Mouse (Mus musculus): ENCODE measurements around the gene B230219D22Rik. TPM values are rescaled to one million over a fixed set of nuclear protein-coding genes. Genes with fewer than 3 reads are reported as not detected.
"Not testable (repeated sequence)": the region's sequence is repeated elsewhere in the genome, so short reads cannot be mapped to it uniquely, and the experiment has no call there.

Gene B230219D22Rik
- polyA plus RNA-seq, 1 experiment: 15.8 TPM

- no peaks in the 10 kb centered on the region for H3K79me3 ChIP-seq (ENCODE audit: low read depth)
- no peaks in the 10 kb centered on the region for H3K27me3 ChIP-seq (ENCODE audit: control insufficient read depth, insufficient read depth, insufficient read length)
- TF ChIP-seq MYOD1 (IDR thresholded peaks at IDR 0.05; ENCODE audit: control insufficient read depth, insufficient read length, low read depth): no peak
- TF ChIP-seq MYOG (IDR thresholded peaks at IDR 0.05; ENCODE audit: control insufficient read depth, extremely low read depth, insufficient read length): no peak
- TF ChIP-seq FOSL1 (IDR thresholded peaks at IDR 0.05; ENCODE audit: insufficient read depth, low read length, poor library complexity, severe bottlenecking): no peak
- TF ChIP-seq CTCF (IDR thresholded peaks at IDR 0.05; ENCODE audit: control insufficient read depth, insufficient read depth, insufficient read length): no peak
- H3ac ChIP-seq (ENCODE audit: control insufficient read depth, insufficient read length, low read depth): no peak overlapping the region
- H3K79me2 ChIP-seq (ENCODE audit: control insufficient read depth, insufficient read depth): peaks cover 2% of the 10 kb centered on the region
- no peak overlapping the region for H3K4me3 ChIP-seq (ENCODE audit: insufficient read depth, poor library complexity, severe bottlenecking)
- no peaks in the 10 kb centered on the region for H3K36me3 ChIP-seq (ENCODE audit: control insufficient read depth, insufficient read depth)
Measured at GRCm38 (mm10) chr13:55687927-55688602, 4.9 kb upstream of the B230219D22Rik start.

DNA sequence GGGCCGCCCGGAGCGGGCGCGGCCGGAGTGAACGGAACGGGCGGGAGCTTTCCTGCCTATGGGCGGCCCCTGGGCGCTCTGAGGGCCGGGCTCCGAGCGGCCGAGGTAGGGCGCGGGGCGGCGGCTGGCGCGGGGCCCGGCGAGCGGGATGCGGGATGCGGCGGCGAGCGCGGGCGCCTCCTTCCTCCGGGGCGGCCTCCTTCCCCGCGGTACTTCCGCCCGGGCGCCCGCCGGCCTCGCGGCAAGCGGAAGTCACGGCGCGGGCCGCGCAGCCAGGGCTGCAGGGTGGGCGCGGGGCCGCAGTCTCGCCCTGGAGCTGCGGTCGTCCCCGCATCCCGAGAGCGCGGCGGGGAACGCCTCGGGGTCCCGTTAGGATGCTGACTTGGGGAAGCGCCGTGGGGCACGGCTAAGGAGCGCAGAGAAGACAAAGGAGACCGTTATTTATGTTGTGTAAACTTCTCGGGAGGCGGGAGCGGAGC, 358 bp downstream of the B230219D22Rik start:
- Histone ChIP-seq H3K36me3 (ENCODE audit: control insufficient read depth, insufficient read depth) (peaks cover 12% of the 10 kb centered on the region), H3ac (ENCODE audit: control insufficient read depth, insufficient read length, low read depth) (peak overlapping the region; percentile 73), H3K79me2 (ENCODE audit: control insufficient read depth, insufficient read depth) (peaks cover 54% of the 10 kb centered on the region), H3K79me3 (ENCODE audit: low read depth) (peaks cover 49% of the 10 kb centered on the region), H3K27me3 (ENCODE audit: control insufficient read depth, insufficient read depth, insufficient read length) (no peaks in the 10 kb centered on the region), H3K4me3 (ENCODE audit: insufficient read depth, poor library complexity, severe bottlenecking) (peak overlapping the region; percentile 76)
- no peak for TF ChIP-seq MYOD1 (IDR thresholded peaks at IDR 0.05; ENCODE audit: control insufficient read depth, insufficient read length, low read depth)
- no peak for TF ChIP-seq FOSL1 (IDR thresholded peaks at IDR 0.05; ENCODE audit: insufficient read depth, low read length, poor library complexity, severe bottlenecking)
- no peak for TF ChIP-seq USF1 (IDR thresholded peaks at IDR 0.05; ENCODE audit: low read depth)
- no peak for TF ChIP-seq CEBPB (IDR thresholded peaks at IDR 0.05; ENCODE audit: low read depth)
- no peak for TF ChIP-seq MYOG (IDR thresholded peaks at IDR 0.05; ENCODE audit: control insufficient read depth, extremely low read depth, insufficient read length)
- TF ChIP-seq MAX (IDR thresholded peaks at IDR 0.05): no peak
- TF ChIP-seq CTCF (IDR thresholded peaks at IDR 0.05; ENCODE audit: control insufficient read depth, insufficient read depth, insufficient read length): no peak

DNA sequence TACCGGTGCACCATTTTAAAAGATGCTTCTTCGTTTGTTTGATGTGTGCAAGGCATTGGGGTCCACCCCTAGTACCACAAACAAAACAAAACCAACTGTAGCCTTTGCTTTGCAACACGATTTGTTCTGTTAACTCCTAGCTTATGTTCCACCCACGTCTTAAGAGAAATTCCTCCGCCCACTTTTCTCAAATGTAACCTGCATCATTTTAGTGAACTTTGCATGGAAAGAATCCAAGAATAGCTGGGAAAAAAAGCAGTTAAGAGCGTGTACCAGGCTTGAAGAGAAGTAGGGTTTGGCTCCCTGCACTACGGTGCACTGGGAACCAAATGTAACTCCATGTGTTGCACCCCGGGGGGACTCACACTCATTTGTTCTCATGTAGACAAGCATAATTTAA, 1.2 kb downstream of the B230219D22Rik start:
- peak overlapping the region; percentile 76 for H3K4me3 ChIP-seq (ENCODE audit: insufficient read depth, poor library complexity, severe bottlenecking)
- TF ChIP-seq CEBPB (IDR thresholded peaks at IDR 0.05; ENCODE audit: low read depth): no peak
- TF ChIP-seq CTCF (IDR thresholded peaks at IDR 0.05; ENCODE audit: control insufficient read depth, insufficient read depth, insufficient read length): no peak
- no peak for TF ChIP-seq FOSL1 (IDR thresholded peaks at IDR 0.05; ENCODE audit: insufficient read depth, low read length, poor library complexity, severe bottlenecking)
- TF ChIP-seq MYOG (IDR thresholded peaks at IDR 0.05; ENCODE audit: control insufficient read depth, extremely low read depth, insufficient read length): no peak
- TF ChIP-seq MAX (IDR thresholded peaks at IDR 0.05): no peak
- TF ChIP-seq MYOD1 (IDR thresholded peaks at IDR 0.05; ENCODE audit: control insufficient read depth, insufficient read length, low read depth): no peak
- peaks cover 20% of the 10 kb centered on the region for H3K36me3 ChIP-seq (ENCODE audit: control insufficient read depth, insufficient read depth)
- H3ac ChIP-seq (ENCODE audit: control insufficient read depth, insufficient read length, low read depth): peak overlapping the region; percentile 70
- H3K79me2 ChIP-seq (ENCODE audit: control insufficient read depth, insufficient read depth): peaks cover 63% of the 10 kb centered on the region
- no peaks in the 10 kb centered on the region for H3K27me3 ChIP-seq (ENCODE audit: control insufficient read depth, insufficient read depth, insufficient read length)
- H3K79me3 ChIP-seq (ENCODE audit: low read depth): peaks cover 57% of the 10 kb centered on the region

- Histone ChIP-seq H3K79me3 (ENCODE audit: low read depth) (peaks cover 73% of the 10 kb centered on the region), H3K36me3 (ENCODE audit: control insufficient read depth, insufficient read depth) (peaks cover 36% of the 10 kb centered on the region)
- H3K4me3 ChIP-seq (ENCODE audit: insufficient read depth, poor library complexity, severe bottlenecking): not testable (repeated sequence)
Measured at GRCm38 (mm10) chr13:55695989-55696388, 3.1 kb downstream of the B230219D22Rik start.

GRCm38 (mm10) chr13:55704301-55704700, 11.4 kb downstream of the B230219D22Rik start:
- Histone ChIP-seq H3K4me3 (ENCODE audit: insufficient read depth, poor library complexity, severe bottlenecking) (no peak overlapping the region), H3K27me3 (ENCODE audit: control insufficient read depth, insufficient read depth, insufficient read length) (no peaks in the 10 kb centered on the region), H3K79me2 (ENCODE audit: control insufficient read depth, insufficient read depth) (peaks cover 49% of the 10 kb centered on the region), H3K79me3 (ENCODE audit: low read depth) (peaks cover 37% of the 10 kb centered on the region), H3ac (ENCODE audit: control insufficient read depth, insufficient read length, low read depth) (no peak overlapping the region), H3K36me3 (ENCODE audit: control insufficient read depth, insufficient read depth) (peaks cover 55% of the 10 kb centered on the region)
- TF ChIP-seq MYOD1 (IDR thresholded peaks at IDR 0.05; ENCODE audit: control insufficient read depth, insufficient read length, low read depth) (no peak), MAX (IDR thresholded peaks at IDR 0.05) (no peak)

More at GRCm38 (mm10) chr13:55695989-55696388, 3.1 kb downstream of the B230219D22Rik start:
- peaks cover 82% of the 10 kb centered on the region for H3K79me2 ChIP-seq (ENCODE audit: control insufficient read depth, insufficient read depth)
- not testable (repeated sequence) for H3ac ChIP-seq (ENCODE audit: control insufficient read depth, insufficient read length, low read depth); H3K27me3 ChIP-seq (ENCODE audit: control insufficient read depth, insufficient read depth, insufficient read length)

- Histone ChIP-seq H3K36me3 (ENCODE audit: control insufficient read depth, insufficient read depth) (no peaks in the 10 kb centered on the region), H3K79me3 (ENCODE audit: low read depth) (peaks cover 4% of the 10 kb centered on the region), H3K27me3 (ENCODE audit: control insufficient read depth, insufficient read depth, insufficient read length) (no peaks in the 10 kb centered on the region), H3K4me3 (ENCODE audit: insufficient read depth, poor library complexity, severe bottlenecking) (no peak overlapping the region), H3ac (ENCODE audit: control insufficient read depth, insufficient read length, low read depth) (no peak overlapping the region), H3K79me2 (ENCODE audit: control insufficient read depth, insufficient read depth) (peaks cover 25% of the 10 kb centered on the region)
- TF ChIP-seq USF1 (IDR thresholded peaks at IDR 0.05; ENCODE audit: low read depth) (no peak), CEBPB (IDR thresholded peaks at IDR 0.05; ENCODE audit: low read depth) (no peak), MYOD1 (IDR thresholded peaks at IDR 0.05; ENCODE audit: control insufficient read depth, insufficient read length, low read depth) (no peak), MAX (IDR thresholded peaks at IDR 0.05) (no peak), FOSL1 (IDR thresholded peaks at IDR 0.05; ENCODE audit: insufficient read depth, low read length, poor library complexity, severe bottlenecking) (no peak), MYOG (IDR thresholded peaks at IDR 0.05; ENCODE audit: control insufficient read depth, extremely low read depth, insufficient read length) (no peak), CTCF (IDR thresholded peaks at IDR 0.05; ENCODE audit: control insufficient read depth, insufficient read depth, insufficient read length) (no peak)
Measured at GRCm38 (mm10) chr13:55712846-55713245, 19.9 kb downstream of the B230219D22Rik start.
